Mouse (Mus musculus) myocyte (in vitro differentiated cells): Measurements from ENCODE around the gene Gstm2.

Experiments
- E2F4 ChIP-seq: IDR thresholded peaks from one replicate; pipeline ENCODE4 v1.6.1; 2011; ENCODE audit warnings: mild to moderate bottlenecking, control low read depth, moderate library complexity; ENCODE audit not compliant: insufficient read depth
- MAX ChIP-seq: IDR thresholded peaks from one replicate; pipeline ENCODE4 v1.6.1; 2011; ENCODE audit warnings: low read depth, mild to moderate bottlenecking, control low read depth
- MYOD1 ChIP-seq, 3 experiments: IDR thresholded peaks; one replicate each; pipeline ENCODE4 v1.6.1; 2011; ENCODE audit warnings: control low read depth in 2 of 3, low read depth in 2 of 3, mild to moderate bottlenecking in 2 of 3, moderate library complexity in 1 of 3; ENCODE audit not compliant: insufficient read length in 2 of 3, control insufficient read depth in 1 of 3
- POLR2A ChIP-seq: IDR thresholded peaks from one replicate; pipeline ENCODE4 v1.6.1; 2011; ENCODE audit warnings: low read depth, mild to moderate bottlenecking, control low read depth, moderate library complexity; ENCODE audit not compliant: insufficient read length
- POLR2AphosphoS2 ChIP-seq: IDR thresholded peaks from one replicate; pipeline ENCODE4 v1.6.1; 2011; ENCODE audit warnings: low read depth, control low read depth; ENCODE audit not compliant: insufficient read length
- REST ChIP-seq: IDR thresholded peaks from one replicate; pipeline ENCODE4 v1.6.1; 2011; ENCODE audit warnings: mild to moderate bottlenecking, control low read depth, moderate library complexity; ENCODE audit not compliant: insufficient read depth, insufficient read length

DNA sequence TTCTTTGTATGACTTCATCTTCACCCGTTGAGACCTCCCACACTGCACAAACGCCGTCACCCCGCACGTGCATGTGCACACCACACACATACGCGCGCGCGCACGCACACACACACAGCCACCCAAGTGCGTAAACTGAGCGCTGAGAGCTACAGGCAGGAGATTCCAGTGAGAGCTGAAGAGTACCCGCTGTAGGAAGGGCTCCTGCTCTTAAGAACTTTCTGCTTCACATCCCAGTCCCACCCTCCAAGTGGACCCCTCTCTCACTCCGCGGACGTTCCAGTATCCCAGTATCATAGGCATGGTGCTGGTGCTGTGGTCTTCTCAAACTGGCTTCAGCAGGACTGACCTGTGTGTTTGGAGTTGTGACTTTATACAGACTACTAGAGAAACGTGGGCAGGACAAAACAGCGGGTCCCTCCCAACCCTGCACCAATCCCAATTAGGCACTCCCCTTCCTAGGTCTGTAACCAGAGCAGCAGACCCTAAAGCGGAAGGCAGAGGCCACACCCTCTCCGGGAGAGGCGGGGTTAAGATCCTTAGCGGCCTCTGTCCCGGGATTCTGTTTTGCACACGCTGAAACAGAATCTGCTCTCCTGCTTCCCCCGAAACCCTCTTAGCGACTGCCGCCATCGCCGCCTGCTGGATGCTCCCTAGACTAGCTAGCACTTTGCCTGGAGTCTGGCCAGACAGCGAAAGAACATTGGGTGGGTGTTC, 31.4 kb upstream of the Gstm2 start, which contains the start of gene Gstm1:
- TF ChIP-seq E2F4 (no peak), POLR2AphosphoS2 (peak; percentile 57), POLR2A (peak; percentile 63), MAX (no peak), MYOD1 (IDR thresholded peaks at IDR 0.05; ENCODE audit: control insufficient read depth in 1 of 3, insufficient read length in 2 of 3, low read depth in 2 of 3) (no peak), REST (no peak)
